Mouse (Mus musculus) forebrain, embryonic 10.5 days (tissue): ENCODE results near the gene Gm20721. TPM values are rescaled to one million over a fixed set of nuclear protein-coding genes. Genes with fewer than 3 reads are reported as not detected.
"Not testable (repeated sequence)": the region's sequence is repeated elsewhere in the genome, so short reads cannot be mapped to it uniquely, and the experiment has no call there.

Experiments
- DNase-seq: peaks from one replicate; pipeline ENCODE4 v3.0.0-alpha.2; 2017; ENCODE audit warnings: low spot score; ENCODE audit errors: extremely low spot score
- H3K27ac ChIP-seq: fragments of 300-500 bp; sonication (generic); 2 replicates; pipeline ENCODE4 v1.5.1; 2016; ENCODE audit warnings: mild to moderate bottlenecking
- H3K27me3 ChIP-seq: fragments of 300-500 bp; sonication (generic); 2 replicates; pipeline ENCODE4 v1.6.1; 2016; ENCODE audit warnings: mild to moderate bottlenecking; ENCODE audit not compliant: poor library complexity, severe bottlenecking
- H3K36me3 ChIP-seq: fragments of 300-500 bp; sonication (generic); replicated peaks from 2 replicates; pipeline ENCODE4 v1.6.1; 2016; ENCODE audit warnings: mild to moderate bottlenecking, moderate library complexity
- H3K4me1 ChIP-seq: fragments of 300-500 bp; sonication (generic); 2 replicates; pipeline ENCODE4 v1.6.1; 2016
- H3K4me3 ChIP-seq: fragments of 300-500 bp; sonication (generic); 2 replicates; pipeline ENCODE4 v1.5.1; 2016; ENCODE audit warnings: mild to moderate bottlenecking, moderate library complexity
- H3K9me3 ChIP-seq: fragments of 300-500 bp; sonication (generic); 2 replicates; pipeline ENCODE4 v1.6.1; 2016; ENCODE audit warnings: mild to moderate bottlenecking, moderate library complexity
- WGBS: fragments of 180-500 bp; shearing (Covaris S2); methylation state at CpG from one replicate; pipeline ENCODE4 v1.1.7; 2016; 5-methylcytosine and 5-hydroxymethylcytosine counted together
- polyA plus RNA-seq: library from polyadenylated mRNA; unstranded; fragments of >200 nt; fragmentation: Nextera tagmentation; extraction: Ambion mirVana; gene quantifications from 2 replicates; pipeline ENCODE4 v1.2.1, GENCODE M21; 2016

Gene Gm20721
- polyA plus RNA-seq, 1 experiment from 2014 or later, result 8.1 TPM

- Histone ChIP-seq H3K27ac (peak overlapping the region; percentile 100), H3K4me1 (peaks cover 50% of the 10 kb centered on the region), H3K36me3 (peaks cover 25% of the 10 kb centered on the region), H3K4me3 (peak overlapping the region; percentile 98), H3K27me3 (peaks cover 5% of the 10 kb centered on the region; the same call in 1 of the 2 replicates), H3K9me3 (peaks cover 22% of the 10 kb centered on the region)
- no peak for DNase-seq
- whole genome bisulfite sequencing, result 47% methylated on average over 46 of the region's 46 CpGs
Observed at GRCm38 (mm10) chr2:174328358-174328905, 18.1 kb downstream of the Gm20721 start.

- peak overlapping the region; percentile 100 for H3K27ac ChIP-seq
- H3K4me3 ChIP-seq, result peak overlapping the region; percentile 98
- peak; percentile 73 for DNase-seq
- H3K27me3 ChIP-seq, result peaks cover 5% of the 10 kb centered on the region; the same call in 1 of the 2 replicates
- peaks cover 43% of the 10 kb centered on the region for H3K4me1 ChIP-seq
- WGBS, result 44% methylated on average over 64 of the region's 64 CpGs
- H3K36me3 ChIP-seq, result peaks cover 32% of the 10 kb centered on the region
- H3K9me3 ChIP-seq, result peaks cover 22% of the 10 kb centered on the region
Observed at GRCm38 (mm10) chr2:174327295-174327981, 19.1 kb downstream of the Gm20721 start.

GRCm38 (mm10) chr2:174326481-174326880 lies 20.0 kb downstream of the Gm20721 start:
- Histone ChIP-seq H3K4me3 (peak overlapping the region; percentile 98), H3K4me1 (peaks cover 33% of the 10 kb centered on the region), H3K9me3 (peaks cover 22% of the 10 kb centered on the region), H3K27me3 (peaks cover 5% of the 10 kb centered on the region; the same call in 1 of the 2 replicates), H3K27ac (no peak overlapping the region), H3K36me3 (peaks cover 38% of the 10 kb centered on the region)
- no peak for DNase-seq
- WGBS, result 68% methylated on average over 8 of the region's 8 CpGs

- H3K27me3 ChIP-seq, result peaks cover 5% of the 10 kb centered on the region; the same call in 1 of the 2 replicates
Observed at GRCm38 (mm10) chr2:174325989-174326388, 20.5 kb downstream of the Gm20721 start.

GRCm38 (mm10) chr2:174316661-174317060 lies 29.9 kb downstream of the Gm20721 start:
- Histone ChIP-seq H3K36me3 (0 out of 2 replicates have a peak, but pooled peaks cover under 1% of the 10 kb centered on the region), H3K27ac (no peak overlapping the region), H3K9me3 (no peaks in the 10 kb centered on the region), H3K4me3 (no peak overlapping the region), H3K27me3 (no peaks in the 10 kb centered on the region), H3K4me1 (peaks cover 20% of the 10 kb centered on the region)
- WGBS, result 89% methylated on average over 9 of the region's 9 CpGs
- DNase-seq, result no peak

More at GRCm38 (mm10) chr2:174325989-174326388, 20.5 kb downstream of the Gm20721 start:
- H3K4me1 ChIP-seq, result peaks cover 31% of the 10 kb centered on the region
- peaks cover 22% of the 10 kb centered on the region for H3K9me3 ChIP-seq
- no peak for DNase-seq
- H3K4me3 ChIP-seq, result peak overlapping the region; percentile 98; the same call in 1 of the 2 replicates
- WGBS, result 61% methylated on average over 4 of the region's 4 CpGs
- peaks cover 38% of the 10 kb centered on the region for H3K36me3 ChIP-seq
- H3K27ac ChIP-seq, result no peak overlapping the region

- not testable (repeated sequence) for H3K27ac ChIP-seq, H3K27me3 ChIP-seq, H3K36me3 ChIP-seq, DNase-seq, H3K4me3 ChIP-seq, H3K9me3 ChIP-seq
- peaks cover 28% of the 10 kb centered on the region for H3K4me1 ChIP-seq
Observed at GRCm38 (mm10) chr2:174315445-174315844, 31.1 kb downstream of the Gm20721 start.

- DNase-seq, result no peak
- Histone ChIP-seq H3K4me1 (peaks cover 28% of the 10 kb centered on the region), H3K36me3 (no peaks in the 10 kb centered on the region), H3K27ac (no peak overlapping the region), H3K9me3 (no peaks in the 10 kb centered on the region), H3K4me3 (no peak overlapping the region), H3K27me3 (no peaks in the 10 kb centered on the region)
- 78% methylated on average over 2 of the region's 2 CpGs for WGBS
Observed at GRCm38 (mm10) chr2:174312661-174313060, 33.9 kb downstream of the Gm20721 start.

GRCm38 (mm10) chr2:174312118-174312647 lies 34.3 kb downstream of the Gm20721 start:
- Histone ChIP-seq H3K4me3 (no peak overlapping the region), H3K27me3 (no peaks in the 10 kb centered on the region), H3K4me1 (peaks cover 28% of the 10 kb centered on the region), H3K36me3 (no peaks in the 10 kb centered on the region), H3K27ac (no peak overlapping the region), H3K9me3 (no peaks in the 10 kb centered on the region)
- DNase-seq, result peak; percentile 71
- 33% methylated on average over 4 of the region's 4 CpGs for WGBS

- no peak for DNase-seq
- no peaks in the 10 kb centered on the region for H3K36me3 ChIP-seq
- H3K27me3 ChIP-seq, result no peaks in the 10 kb centered on the region
- H3K4me1 ChIP-seq, result peaks cover 29% of the 10 kb centered on the region
- H3K9me3 ChIP-seq, result no peaks in the 10 kb centered on the region
- 55% methylated on average over 1 of the region's 1 CpGs for WGBS
- no peak overlapping the region for H3K4me3 ChIP-seq
- peak overlapping the region; percentile 62 for H3K27ac ChIP-seq
Observed at GRCm38 (mm10) chr2:174311613-174312012, 34.9 kb downstream of the Gm20721 start.

GRCm38 (mm10) chr2:174310913-174311514 lies 35.5 kb downstream of the Gm20721 start:
- 11% methylated on average over 7 of the region's 7 CpGs for WGBS
- Histone ChIP-seq H3K36me3 (no peaks in the 10 kb centered on the region), H3K27me3 (no peaks in the 10 kb centered on the region), H3K4me3 (no peak overlapping the region), H3K4me1 (peaks cover 35% of the 10 kb centered on the region), H3K9me3 (no peaks in the 10 kb centered on the region), H3K27ac (peak overlapping the region; percentile 73)
- DNase-seq, result peak; percentile 67

- Histone ChIP-seq H3K9me3 (no peaks in the 10 kb centered on the region), H3K4me1 (peaks cover 36% of the 10 kb centered on the region), H3K27me3 (no peaks in the 10 kb centered on the region), H3K4me3 (no peak overlapping the region), H3K27ac (no peak overlapping the region), H3K36me3 (no peaks in the 10 kb centered on the region)
- 87% methylated on average over 3 of the region's 3 CpGs for WGBS
- DNase-seq, result no peak
Observed at GRCm38 (mm10) chr2:174307903-174308302, 38.6 kb downstream of the Gm20721 start.

GRCm38 (mm10) chr2:174305646-174306045 lies 40.9 kb downstream of the Gm20721 start:
- Histone ChIP-seq H3K36me3 (no peaks in the 10 kb centered on the region), H3K4me3 (no peak overlapping the region), H3K4me1 (peaks cover 22% of the 10 kb centered on the region), H3K27ac (0 out of 2 replicates have a peak overlapping the region, but pooled peaks have one; percentile 20), H3K27me3 (peaks cover 9% of the 10 kb centered on the region), H3K9me3 (peaks cover 4% of the 10 kb centered on the region)
- DNase-seq, result peak; percentile 35
- WGBS, result 4% methylated on average over 5 of the region's 5 CpGs
